Mouse (Mus musculus) stomach, postnatal 0 days (tissue): ENCODE results near the gene Calml4.

ENCODE experiments used
- CTCF ChIP-seq: IDR thresholded peaks from 2 replicates; pipeline ENCODE4 v1.5.1; 2016; ENCODE audit warnings: antibody characterized with exemption, low read depth, mild to moderate bottlenecking, moderate library complexity
- EP300 ChIP-seq: optimal IDR thresholded peaks from 2 replicates; pipeline ENCODE3; 2016; ENCODE audit warnings: antibody characterized with exemption

GRCm38 (mm10) chr9:62858266-62859019 lies 563 bp downstream of the Calml4 start:
- TF ChIP-seq CTCF = no peak
- TF ChIP-seq EP300 = no peak
